Mouse (Mus musculus) olfactory bulb, adult 2 months (tissue): ENCODE measurements around the gene Adcy2.

Source experiments
- CTCF ChIP-seq: fragments of 200-500 bp; IDR thresholded peaks from 2 replicates; pipeline ENCODE4 v1.5.1; 2012; ENCODE audit warnings: low read depth, mild to moderate bottlenecking, low read length, moderate library complexity; ENCODE audit not compliant: insufficient read depth
- POLR2A ChIP-seq: fragments of 200-500 bp; IDR thresholded peaks from 2 replicates; pipeline ENCODE4 v1.6.1; 2012; ENCODE audit warnings: mild to moderate bottlenecking, low read depth, low read length, moderate library complexity; ENCODE audit not compliant: insufficient read depth

DNA sequence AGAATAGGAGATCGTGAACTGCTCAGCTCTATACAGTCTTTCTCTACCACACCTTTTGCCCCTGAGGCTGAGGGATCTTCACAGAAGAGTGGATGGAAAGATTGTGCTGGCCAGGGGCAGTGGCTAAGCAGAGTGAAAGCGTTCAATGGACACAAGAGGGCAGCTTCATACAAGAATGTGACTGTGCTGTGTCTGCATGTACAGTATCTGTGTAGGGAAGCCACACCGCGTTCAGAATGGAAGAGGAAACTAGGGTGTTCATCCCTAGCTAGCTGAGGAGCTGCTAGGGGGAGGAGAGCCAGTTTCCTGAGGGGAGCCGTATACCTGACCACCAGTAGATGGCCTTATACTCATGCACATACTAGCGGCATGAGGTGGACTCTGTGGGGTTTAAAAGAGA lies 376.5 kb downstream of the Adcy2 start:
- TF ChIP-seq POLR2A: no peak
- TF ChIP-seq CTCF: no peak
